Mouse (Mus musculus): ENCODE measurements around the gene Dcaf17. TPM values are rescaled to one million over a fixed set of nuclear protein-coding genes. Genes with fewer than 3 reads are reported as not detected.

The Dcaf17 gene
- total RNA-seq, 2 experiments from 2014 or later: 3.6 to 3.9 TPM

GRCm38 (mm10) chr2:71048896-71049295 is 6.2 kb upstream of the Dcaf17 start:
- intact Hi-C loops (cut with DNase I): no loop called here
- no peak for DNase-seq

- intact Hi-C loops (cut with DNase I): no loop called here
- DNase-seq: no peak
Observed at GRCm38 (mm10) chr2:71050511-71050910, 4.6 kb upstream of the Dcaf17 start.

GRCm38 (mm10) chr2:71054716-71055115 is 412 bp upstream of the Dcaf17 start:
- DNase-seq: no peak
- intact Hi-C loops (cut with DNase I): no loop called here

GRCm38 (mm10) chr2:71056115-71056835 is 1.1 kb downstream of the Dcaf17 start:
- DNase-seq: no peak
- intact Hi-C loops (cut with DNase I): no loop called here

GRCm38 (mm10) chr2:71071601-71072000 is 16.5 kb downstream of the Dcaf17 start:
- intact Hi-C loops (cut with DNase I): no loop called here
- DNase-seq: no peak

- no peak for DNase-seq
- intact Hi-C loops (cut with DNase I): no loop called here
Observed at GRCm38 (mm10) chr2:71073330-71073729, 18.2 kb downstream of the Dcaf17 start.

GRCm38 (mm10) chr2:71073828-71074227 is 18.7 kb downstream of the Dcaf17 start:
- intact Hi-C loops (cut with DNase I): no loop called here

GRCm38 (mm10) chr2:71082416-71082815 is 27.3 kb downstream of the Dcaf17 start:
- DNase-seq: no peak
- intact Hi-C loops (cut with DNase I): no loop called here

More at GRCm38 (mm10) chr2:71073828-71074227, 18.7 kb downstream of the Dcaf17 start:
- no peak for DNase-seq

- DNase-seq: no peak
- intact Hi-C loops (cut with DNase I): no loop called here
Observed at GRCm38 (mm10) chr2:71083454-71084193, 28.5 kb downstream of the Dcaf17 start.

GRCm38 (mm10) chr2:71089766-71090165 is 34.6 kb downstream of the Dcaf17 start:
- no peak for DNase-seq
- intact Hi-C loops (cut with DNase I): no loop called here

GRCm38 (mm10) chr2:71090660-71091445 is 35.7 kb downstream of the Dcaf17 start:
- intact Hi-C loops (cut with DNase I): no loop called here

GRCm38 (mm10) chr2:71096170-71096569 is 41.0 kb downstream of the Dcaf17 start:
- no peak for DNase-seq

More at GRCm38 (mm10) chr2:71090660-71091445, 35.7 kb downstream of the Dcaf17 start:
- DNase-seq: no peak

GRCm38 (mm10) chr2:71102621-71103291 is 47.6 kb downstream of the Dcaf17 start:
- intact Hi-C loops (cut with DNase I): no loop called here
- DNase-seq: no peak

More at GRCm38 (mm10) chr2:71096170-71096569, 41.0 kb downstream of the Dcaf17 start:
- intact Hi-C loops (cut with DNase I): no loop called here

- intact Hi-C loops (cut with DNase I): no loop called here
- DNase-seq: no peak
Observed at GRCm38 (mm10) chr2:71103292-71103680, 48.2 kb downstream of the Dcaf17 start.

GRCm38 (mm10) chr2:71104696-71105095 is 49.6 kb downstream of the Dcaf17 start:
- no peak for DNase-seq
- intact Hi-C loops (cut with DNase I): no loop called here

GRCm38 (mm10) chr2:71105469-71106215 is 50.5 kb downstream of the Dcaf17 start:
- DNase-seq: no peak
- intact Hi-C loops (cut with DNase I): no loop called here

GRCm38 (mm10) chr2:71107225-71107624 is 52.1 kb downstream of the Dcaf17 start:
- DNase-seq: no peak
- intact Hi-C loops (cut with DNase I): no loop called here

- no peak for DNase-seq
- intact Hi-C loops (cut with DNase I): no loop called here
Observed at GRCm38 (mm10) chr2:71108541-71108940, 53.4 kb downstream of the Dcaf17 start.

- no peak for DNase-seq
- intact Hi-C loops (cut with DNase I): no loop called here
Observed at GRCm38 (mm10) chr2:71113489-71114171, 58.5 kb downstream of the Dcaf17 start.
